Mouse (Mus musculus) liver, adult 2 months (tissue): ENCODE data around the gene Ddx19b. TPM values are rescaled to one million over a fixed set of nuclear protein-coding genes. Genes with fewer than 3 reads are reported as not detected.
"Not testable (repeated sequence)": the region's sequence is repeated elsewhere in the genome, so short reads cannot be mapped to it uniquely, and the experiment has no call there.

Source experiments
- DNase-seq: peaks from one replicate; pipeline ENCODE4 v3.0.0-alpha.2; 2011; ENCODE audit warnings: low read depth, low spot score; ENCODE audit errors: extremely low read depth
- H3K27ac ChIP-seq: fragments of 200-500 bp; replicated peaks from 2 replicates; pipeline ENCODE4 v1.5.1; 2012; ENCODE audit warnings: low read depth, mild to moderate bottlenecking, control low read depth, inconsistent platforms, low read length; ENCODE audit not compliant: insufficient read depth
- H3K27me3 ChIP-seq: fragments of 200-500 bp; 2 replicates; pipeline ENCODE4 v1.6.1; 2012; ENCODE audit warnings: mild to moderate bottlenecking, moderate library complexity, low read length, inconsistent platforms; ENCODE audit not compliant: control insufficient read depth, insufficient read depth
- H3K36me3 ChIP-seq: fragments of 200-500 bp; 2 replicates; pipeline ENCODE4 v1.6.1; 2012; ENCODE audit warnings: low read length, inconsistent platforms; ENCODE audit not compliant: control insufficient read depth, insufficient read depth
- H3K4me1 ChIP-seq: fragments of 200-500 bp; 2 replicates; pipeline ENCODE4 v1.6.1; 2011; ENCODE audit warnings: low read length; ENCODE audit not compliant: control insufficient read depth, insufficient read depth
- H3K4me3 ChIP-seq: fragments of 200-500 bp; 2 replicates; pipeline ENCODE4 v1.5.1; 2011; ENCODE audit warnings: low read depth, mild to moderate bottlenecking, control low read depth, low read length, moderate library complexity; ENCODE audit not compliant: insufficient read depth
- H3K79me2 ChIP-seq: fragments of 200-500 bp; 2 replicates; pipeline ENCODE4 v1.6.1; 2012; ENCODE audit warnings: inconsistent platforms, mild to moderate bottlenecking, low read length, moderate library complexity; ENCODE audit not compliant: control insufficient read depth, insufficient read depth
- H3K9ac ChIP-seq: fragments of 200-500 bp; 2 replicates; pipeline ENCODE4 v1.6.1; 2012; ENCODE audit warnings: low read depth, mild to moderate bottlenecking, control low read depth, inconsistent platforms, low read length
- CTCF ChIP-seq: fragments of 200-500 bp; IDR thresholded peaks from 2 replicates; pipeline ENCODE4 v1.5.1; 2011; ENCODE audit warnings: low read depth, low read length, control low read depth
- POLR2A ChIP-seq: fragments of 200-500 bp; IDR thresholded peaks from 2 replicates; pipeline ENCODE4 v1.6.1; 2011; ENCODE audit warnings: low read length, control low read depth; ENCODE audit not compliant: insufficient read depth; ENCODE audit errors: extremely low read depth
- WGBS: fragments of 180-500 bp; shearing (Covaris S2); methylation state at CpG from one replicate; pipeline ENCODE4 v1.1.7; 2018; 5-methylcytosine and 5-hydroxymethylcytosine counted together
- polyA plus RNA-seq: library from polyadenylated mRNA; depleted of rRNA; stranded (reverse); fragments of >200 nt; gene quantifications from 2 replicates; pipeline ENCODE4 v1.2.3, GENCODE M21; 2012
- total RNA-seq: library from RNA; depleted of rRNA; stranded (reverse); fragments of >200 nt; gene quantifications from 2 replicates; pipeline ENCODE4 v1.2.3, GENCODE M21; 2014

The Ddx19b gene
- total and polyA plus RNA-seq, 2 experiments, result 3.4 to 5.8 TPM

DNA sequence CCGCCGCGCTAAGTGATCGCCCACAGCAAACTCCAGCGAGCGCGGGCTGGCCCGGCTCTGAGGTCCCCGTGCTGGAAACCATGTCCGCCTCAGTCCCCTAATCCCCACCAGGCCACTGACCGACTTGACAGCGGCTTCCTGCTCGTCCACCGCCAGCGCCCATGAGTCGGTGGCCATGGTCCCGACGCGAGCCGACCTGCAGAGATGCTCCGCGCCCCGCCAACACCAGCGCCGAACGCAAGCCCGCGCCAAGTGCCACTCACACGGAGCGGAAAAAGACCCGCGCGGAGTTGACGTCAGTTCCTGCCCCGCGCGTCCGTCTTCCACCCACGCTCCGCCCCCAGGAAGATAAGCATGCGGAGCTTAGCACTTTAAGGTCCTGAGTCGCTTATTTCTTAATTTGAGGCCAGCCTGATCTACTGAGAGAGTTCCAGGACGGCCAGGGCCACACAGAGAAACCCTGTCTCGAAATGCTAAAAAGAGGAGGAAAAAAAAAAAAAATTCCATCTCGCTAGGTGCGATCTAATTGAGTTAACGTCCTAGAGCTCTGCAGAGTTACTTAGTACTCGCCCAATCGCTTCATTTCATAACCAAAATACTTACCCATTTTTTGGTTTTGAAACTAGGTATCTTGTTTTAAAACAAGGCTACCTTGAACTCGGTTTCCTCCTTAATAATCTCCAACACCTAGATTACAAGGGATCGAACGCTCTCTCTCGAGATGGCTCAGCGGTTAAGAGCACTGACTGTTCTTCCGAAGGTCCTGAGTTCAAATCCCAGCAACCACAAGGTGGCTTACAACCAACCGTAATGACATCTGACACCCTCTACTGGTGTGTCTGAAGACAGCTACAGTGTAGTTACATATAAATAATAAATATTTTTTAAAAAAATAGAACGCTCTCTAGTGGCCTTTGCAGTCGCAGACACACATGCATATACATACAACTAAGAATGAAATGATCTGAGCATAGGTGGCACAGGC is 33.7 kb downstream of the Ddx19b start, which contains the start of gene Ddx19a:
TSS of gene Ddx19a (minus strand) at position 254 of the 985 bp plus-strand sequence.
- Histone ChIP-seq H3K79me2 (peaks cover 14% of the 10 kb centered on the region), H3K4me3 (peak within 1 kb of the TSS; percentile 77), H3K27me3 (no peaks in the 10 kb centered on the region), H3K4me1 (peaks cover 6% of the 10 kb centered on the region; the same call in 1 of the 2 replicates), H3K36me3 (no peaks in the 10 kb centered on the region), H3K27ac (peak within 1 kb of the TSS; percentile 57; the same call in 1 of the 2 replicates), H3K9ac (peak within 1 kb of the TSS; percentile 81)
- TF ChIP-seq POLR2A, result peak; percentile 56; the same call in 1 of the 2 replicates
- no peak for TF ChIP-seq CTCF
- WGBS, result 4% methylated on average over 58 of the region's 58 CpGs
- peak; percentile 78 for DNase-seq

DNA sequence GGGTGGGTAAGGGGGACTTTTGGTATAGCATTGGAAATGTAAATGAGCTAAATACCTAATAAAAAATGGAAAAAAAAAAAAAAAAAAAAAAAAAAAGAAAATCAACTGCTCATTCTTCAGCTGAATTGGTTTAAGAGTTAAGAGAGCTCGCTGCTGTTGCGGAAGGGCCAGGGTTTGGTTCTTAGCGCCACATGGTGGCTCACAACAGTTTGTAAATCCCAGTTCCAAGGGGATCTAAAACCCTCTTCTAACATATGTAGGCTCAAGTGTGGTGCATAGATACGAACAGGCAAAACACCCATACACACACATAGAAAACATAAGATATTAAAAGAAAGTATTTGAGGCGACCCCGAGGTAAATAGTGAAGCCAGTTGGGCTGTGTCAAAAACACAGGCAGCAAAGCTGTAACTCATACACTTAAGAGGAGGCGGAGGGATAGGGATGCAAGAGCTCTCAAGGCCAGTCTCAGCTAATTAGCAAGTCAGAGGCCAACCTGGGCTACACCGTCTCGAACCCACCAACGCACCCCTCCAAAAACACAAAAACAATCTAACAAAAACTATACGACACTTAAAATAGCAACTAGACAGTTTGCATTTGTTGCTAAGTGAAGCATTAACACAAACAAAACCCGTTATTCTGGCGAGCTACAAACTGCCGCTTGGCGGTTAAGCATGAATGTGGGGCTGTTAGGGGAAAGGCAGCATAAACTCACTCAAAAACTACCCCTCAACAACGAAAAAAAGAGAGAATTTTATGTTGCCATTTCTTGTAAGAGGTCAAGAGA is 34.7 kb downstream of the Ddx19b start:
- WGBS, result 37% methylated on average over 16 of the region's 16 CpGs
- Histone ChIP-seq H3K27ac (no peak overlapping the region), H3K4me1 (peaks cover 6% of the 10 kb centered on the region; the same call in 1 of the 2 replicates), H3K4me3 (peak overlapping the region; percentile 77), H3K9ac (peak overlapping the region; percentile 81), H3K27me3 (no peaks in the 10 kb centered on the region), H3K36me3 (peaks cover 6% of the 10 kb centered on the region), H3K79me2 (peaks cover 14% of the 10 kb centered on the region)
- TF ChIP-seq CTCF (no peak), POLR2A (no peak)
- no peak for DNase-seq

DNA sequence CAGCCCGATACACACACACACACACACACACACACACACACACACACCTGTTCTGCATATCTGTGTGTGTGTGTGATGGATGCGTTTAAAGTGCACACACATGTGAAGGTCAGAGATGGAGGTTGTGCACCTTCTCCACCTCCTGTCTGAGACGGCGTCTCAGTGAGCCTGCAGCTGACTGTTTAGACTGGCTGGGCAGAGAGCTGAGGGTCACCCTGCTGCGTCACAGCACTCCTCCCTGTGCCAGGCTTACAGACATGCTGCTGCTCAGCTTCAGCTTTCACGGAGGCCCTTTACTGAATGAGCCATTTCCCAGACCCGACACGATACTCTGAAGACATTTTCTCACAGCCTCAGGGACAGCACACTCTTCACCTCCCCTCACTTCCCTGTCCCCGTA is 41.5 kb downstream of the Ddx19b start:
- H3K4me1 ChIP-seq, result no peaks in the 10 kb centered on the region
- H3K36me3 ChIP-seq, result peaks cover 46% of the 10 kb centered on the region
- DNase-seq, result no peak
- peaks cover 6% of the 10 kb centered on the region for H3K79me2 ChIP-seq
- H3K27ac ChIP-seq, result no peak overlapping the region
- H3K27me3 ChIP-seq, result no peaks in the 10 kb centered on the region
- H3K4me3 ChIP-seq, result no peak overlapping the region
- H3K9ac ChIP-seq, result no peak overlapping the region
- WGBS, result 88% methylated on average over 9 of the region's 9 CpGs
- no peak for TF ChIP-seq POLR2A
- TF ChIP-seq CTCF, result no peak

DNA sequence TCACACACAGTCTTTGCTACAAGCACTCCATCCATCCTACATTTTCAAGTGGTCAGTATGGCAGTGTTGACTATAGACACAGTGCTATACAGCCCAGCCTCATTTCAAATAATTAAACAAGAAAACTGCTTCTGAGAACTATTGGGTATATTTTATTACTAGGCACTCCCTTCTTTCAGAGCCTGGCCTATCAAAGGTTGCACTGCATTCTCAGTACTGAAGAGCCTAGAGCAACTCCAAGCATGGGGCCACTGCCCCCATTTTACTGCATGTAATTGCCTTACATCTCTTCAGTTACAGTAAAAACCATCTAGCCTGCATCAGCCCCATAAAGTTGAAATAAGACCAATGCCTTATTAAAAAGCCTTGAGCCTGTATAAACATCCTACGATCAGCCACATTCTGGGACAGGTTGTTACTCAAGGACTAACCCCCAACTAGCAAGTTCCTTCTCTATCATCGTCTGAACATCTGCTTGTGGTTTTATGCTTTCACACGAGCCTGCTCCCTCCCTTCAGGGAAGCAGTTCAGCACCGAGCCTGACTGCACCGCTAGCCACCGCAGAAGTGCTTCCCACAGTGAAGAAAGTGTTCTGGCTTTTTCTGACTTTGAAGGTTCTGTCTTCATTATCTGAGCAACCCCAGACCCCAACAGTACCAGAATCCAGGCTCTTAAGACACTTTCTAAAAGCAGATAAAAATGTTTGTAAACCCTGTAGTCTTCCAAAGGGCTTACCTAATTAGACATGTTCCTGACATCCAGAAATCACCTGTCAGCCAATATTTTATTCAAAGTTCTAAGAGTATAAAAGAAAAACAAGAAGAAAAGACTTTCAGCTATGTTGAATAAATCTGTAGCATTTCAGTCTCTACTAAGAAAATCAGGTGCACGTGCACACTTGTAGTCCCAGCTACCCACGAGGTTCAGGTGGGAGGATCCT is 43.5 kb downstream of the Ddx19b start:
- no peaks in the 10 kb centered on the region for H3K79me2 ChIP-seq
- H3K4me3 ChIP-seq, result no peak overlapping the region
- 85% methylated on average over 8 of the region's 8 CpGs for WGBS
- H3K4me1 ChIP-seq, result no peaks in the 10 kb centered on the region
- TF ChIP-seq POLR2A (no peak), CTCF (no peak)
- no peak overlapping the region for H3K9ac ChIP-seq
- H3K27me3 ChIP-seq, result no peaks in the 10 kb centered on the region
- no peak for DNase-seq
- H3K36me3 ChIP-seq, result peaks cover 60% of the 10 kb centered on the region
- H3K27ac ChIP-seq, result no peak overlapping the region

- no peak for DNase-seq
- no peaks in the 10 kb centered on the region for H3K79me2 ChIP-seq
- H3K4me1 ChIP-seq, result no peaks in the 10 kb centered on the region
- no peak overlapping the region for H3K9ac ChIP-seq
- no peak overlapping the region for H3K4me3 ChIP-seq
- H3K27ac ChIP-seq, result no peak overlapping the region
- H3K27me3 ChIP-seq, result no peaks in the 10 kb centered on the region
- no peak for TF ChIP-seq CTCF
- no peak for TF ChIP-seq POLR2A
- 92% methylated on average over 2 of the region's 2 CpGs for WGBS
- H3K36me3 ChIP-seq, result peaks cover 46% of the 10 kb centered on the region
Measured at GRCm38 (mm10) chr8:110981304-110981703, 50.2 kb downstream of the Ddx19b start.

- not testable (repeated sequence) for H3K4me3 ChIP-seq, H3K27ac ChIP-seq, H3K4me1 ChIP-seq, DNase-seq, H3K9ac ChIP-seq, H3K79me2 ChIP-seq, H3K27me3 ChIP-seq
- WGBS, result 82% methylated on average over 2 of the region's 2 CpGs
- peaks cover 29% of the 10 kb centered on the region for H3K36me3 ChIP-seq
Measured at GRCm38 (mm10) chr8:110977987-110978386, 53.6 kb downstream of the Ddx19b start.

- not testable (repeated sequence) for H3K9ac ChIP-seq, H3K27ac ChIP-seq, H3K27me3 ChIP-seq, DNase-seq, H3K79me2 ChIP-seq, H3K4me3 ChIP-seq, H3K4me1 ChIP-seq
- 98% methylated on average over 8 of the region's 8 CpGs for WGBS
- peaks cover 21% of the 10 kb centered on the region for H3K36me3 ChIP-seq
Measured at GRCm38 (mm10) chr8:110976532-110976931, 55.0 kb downstream of the Ddx19b start.
